Mouse (Mus musculus): ENCODE measurements at regions not wholly inside any gene's neighbourhood (a gene's known extent, or its start where the extent isn't known, plus 50 kb on each side); places are given as distances from the start of the nearest gene placed in this dataset.

GRCm38 (mm10) chr3:149705322-149705721, 715.0 kb upstream of the Adgrl2 start:
- TF ChIP-seq POLR2A (IDR thresholded peaks at IDR 0.05; ENCODE audit: insufficient read depth, low read length) (no peak), EP300 (IDR thresholded peaks at IDR 0.05; ENCODE audit: insufficient read depth, low read depth, low read length) (no peak), CTCF (IDR thresholded peaks at IDR 0.05; ENCODE audit: low read depth, low read length) (no peak)
